21 mouse cellular contexts compared by ENCODE assay signal in genomic region chr12:83405374-83406125, GRCm38 (mm10).
DNase-seq lines count a peak whose midpoint lies in the region; ATAC-seq and TF ChIP-seq lines count a peak whose summit lies in the region.
"Had no signal": no experiment of that assay in that cellular context is flagged by ENCODE, and none has a peak within 500 bp of the region (broad histone marks: within the 10 kb centered on the region; RNA-seq: fewer than 3 reads in every experiment).

No protein-coding gene starts in this region.

- H3K9ac ChIP-seq in heart, embryonic 13.5 days = no peak overlapping the region
- H3K9ac ChIP-seq in CH12.LX (ENCODE audit: insufficient read depth, low read depth) = no peak overlapping the region
- H3K9ac ChIP-seq: embryonic facial prominence, embryonic 15.5 days; forebrain, postnatal 0 days; hindbrain, embryonic 14.5 days; limb, embryonic 15.5 days; neural tube, embryonic 15.5 days had no signal

- dilution Hi-C loops in CH12.LX (cut with MboI; ENCODE audit: extremely low pct_ligation_motif_present, extremely low pct_unique_long_range_greater_than_20kb, low sequenced_read_pairs) = no loop called here

- no peak overlapping the region for H3K4me3 ChIP-seq in heart, embryonic 13.5 days
- no peak overlapping the region for H3K4me3 ChIP-seq in CH12.LX (replicated peaks in 1 of 3; ENCODE audit: low read depth in 2 of 3, low read length in 2 of 3, poor library complexity in 1 of 3)
- H3K4me3 ChIP-seq in testis, adult 2 months (ENCODE audit: control insufficient read depth, low read depth, low read length) = no peak overlapping the region
- no peak overlapping the region for H3K4me3 ChIP-seq in limb, embryonic 10.5 days
- H3K4me3 ChIP-seq: embryonic facial prominence, embryonic 15.5 days; limb, embryonic 15.5 days; neural tube, embryonic 15.5 days had no signal

- no peak for TF ChIP-seq CTCF in CH12.LX (conservative IDR thresholded peaks at IDR 0.05 in 1 of 2, IDR thresholded peaks at IDR 0.05 in 1 of 2; ENCODE audit: low read depth in 2 of 2, low read length in 2 of 2)
- TF ChIP-seq CTCF in testis, adult 2 months (IDR thresholded peaks at IDR 0.05; ENCODE audit: control insufficient read depth, insufficient read depth, insufficient replicate concordance, low read depth, low read length) = no peak

- no peak for TF ChIP-seq POLR2A in CH12.LX (IDR thresholded peaks at IDR 0.05; ENCODE audit: low read depth, low read length)
- TF ChIP-seq POLR2A in testis, adult 2 months (IDR thresholded peaks at IDR 0.05; ENCODE audit: control insufficient read depth, low read depth, low read length) = no peak

- 0 out of 2 replicates have a peak overlapping the region, but pooled peaks have one; percentile 2 for H3K27ac ChIP-seq in heart, embryonic 13.5 days (replicated peaks)
- H3K27ac ChIP-seq in CH12.LX (ENCODE audit: insufficient read depth, low read depth) = no peak overlapping the region
- peak overlapping the region; percentile 55 for H3K27ac ChIP-seq in testis, adult 2 months (ENCODE audit: control insufficient read depth, insufficient read depth, low read depth, low read length)
- no peak overlapping the region for H3K27ac ChIP-seq in limb, embryonic 10.5 days
- H3K27ac ChIP-seq: embryonic facial prominence, embryonic 15.5 days; hindbrain, embryonic 14.5 days; limb, embryonic 15.5 days; neural tube, embryonic 15.5 days had no signal

- no peak overlapping the region for H3K4me2 ChIP-seq in heart, embryonic 13.5 days
- no peak overlapping the region for H3K4me2 ChIP-seq in CH12.LX (ENCODE audit: insufficient read depth, low read depth, poor library complexity, severe bottlenecking)
- H3K4me2 ChIP-seq: embryonic facial prominence, embryonic 15.5 days; heart, embryonic 11.5 days; hindbrain, embryonic 14.5 days; limb, embryonic 15.5 days; neural tube, embryonic 15.5 days had no signal

- ATAC-seq in heart, embryonic 13.5 days (ENCODE audit: extremely low read depth, insufficient number of reproducible peaks, low FRiP score, low TSS enrichment) = no peak
- ATAC-seq: forebrain, postnatal 0 days; midbrain, embryonic 16.5 days had no signal

- no peaks in the 10 kb centered on the region for H3K27me3 ChIP-seq in heart, embryonic 13.5 days (replicated peaks)
- H3K27me3 ChIP-seq in CH12.LX (replicated peaks) = no peaks in the 10 kb centered on the region
- no peaks in the 10 kb centered on the region for H3K27me3 ChIP-seq in testis, adult 2 months (ENCODE audit: control insufficient read depth, insufficient read depth, low read length)
- H3K27me3 ChIP-seq in limb, embryonic 10.5 days (ENCODE audit: low read depth, poor library complexity, severe bottlenecking) = no peaks in the 10 kb centered on the region
- H3K27me3 ChIP-seq: embryonic facial prominence, embryonic 15.5 days; limb, embryonic 15.5 days; neural tube, embryonic 15.5 days had no signal

- TF ChIP-seq EP300 in CH12.LX (IDR thresholded peaks at IDR 0.05; ENCODE audit: low read length) = no peak

- H3K36me3 ChIP-seq in heart, embryonic 13.5 days = no peaks in the 10 kb centered on the region
- no peaks in the 10 kb centered on the region for H3K36me3 ChIP-seq in CH12.LX (replicated peaks in 1 of 2; ENCODE audit: control insufficient read depth in 1 of 2, insufficient read depth in 1 of 2, low read length in 1 of 2)
- H3K36me3 ChIP-seq in testis, adult 2 months (ENCODE audit: control insufficient read depth, insufficient read depth, low read length) = no peaks in the 10 kb centered on the region
- H3K36me3 ChIP-seq in limb, embryonic 10.5 days = no peaks in the 10 kb centered on the region
- H3K36me3 ChIP-seq: embryonic facial prominence, embryonic 15.5 days; limb, embryonic 15.5 days; neural tube, embryonic 15.5 days had no signal

- WGBS in heart, embryonic 13.5 days = 88% methylated on average over 12 of the region's 12 CpGs
- WGBS in limb, embryonic 10.5 days = 91% methylated on average over 12 of the region's 12 CpGs

- no peak for DNase-seq in heart, postnatal 4 days
- no peak for DNase-seq in CH12.LX (ENCODE audit: extremely low read depth)
- DNase-seq in kidney, adult 9 months = peak; percentile 20
- DNase-seq in limb, embryonic 10.5 days (ENCODE audit: low spot score) = no peak
- no peak for DNase-seq in urinary bladder, postnatal 36 days (ENCODE audit: low spot score in 2 of 2)
- DNase-seq: B cell, adult 2 months; cerebellum, adult 8-10 months; forebrain, postnatal 0 days; heart, postnatal 14 days; layer of hippocampus, postnatal 36 days; lung, adult 2 months; right cerebral cortex, postnatal 25 days; thymus, postnatal 25 days had no signal

- H3K9me3 ChIP-seq in heart, embryonic 13.5 days = no peaks in the 10 kb centered on the region
- H3K9me3 ChIP-seq in CH12.LX (replicated peaks; ENCODE audit: low read length) = no peaks in the 10 kb centered on the region
- H3K9me3 ChIP-seq in limb, embryonic 10.5 days (replicated peaks) = no peaks in the 10 kb centered on the region
- H3K9me3 ChIP-seq: embryonic facial prominence, embryonic 15.5 days; limb, embryonic 15.5 days; neural tube, embryonic 15.5 days had no signal

- in situ Hi-C loops in CH12.LX (cut with MboI; ENCODE audit: low pct_ligation_motif_present, low pct_unique_long_range_greater_than_20kb, low sequenced_read_pairs) = no loop called here

- no peaks in the 10 kb centered on the region for H3K79me2 ChIP-seq in CH12.LX (replicated peaks; ENCODE audit: control insufficient read depth, extremely low read depth, insufficient read depth, poor library complexity, severe bottlenecking)

- H3K4me1 ChIP-seq in heart, embryonic 13.5 days = peaks cover 47% of the 10 kb centered on the region
- no peaks in the 10 kb centered on the region for H3K4me1 ChIP-seq in CH12.LX (ENCODE audit: control insufficient read depth in 1 of 2, insufficient read depth in 2 of 2)
- peaks cover 11% of the 10 kb centered on the region for H3K4me1 ChIP-seq in testis, adult 2 months (ENCODE audit: control insufficient read depth, insufficient read depth, low read length)
- no peaks in the 10 kb centered on the region; the same call in 1 of the 2 replicates for H3K4me1 ChIP-seq in limb, embryonic 10.5 days
- H3K4me1 ChIP-seq: embryonic facial prominence, embryonic 15.5 days; limb, embryonic 15.5 days; neural tube, embryonic 15.5 days had no signal

- TF ChIP-seq RAD21 in CH12.LX (IDR thresholded peaks at IDR 0.05; ENCODE audit: low read depth, low read length) = no peak

TF ChIP-seq in CH12.LX, 34 proteins besides CTCF, POLR2A, EP300 and RAD21:
- TF ChIP-seq BHLHE40 (IDR thresholded peaks at IDR 0.05; ENCODE audit: low read depth, low read length) = peak; percentile 21; the same call in 1 of the 2 replicates
- TF ChIP-seq MAX (IDR thresholded peaks at IDR 0.05; ENCODE audit: low read length) = no peak
TF ChIP-seq in CH12.LX: peak in this region for 1.

Comparison
In these comparisons a context has a peak if more than half of its experiments do, and no peak if none do; other contexts are left out.
1. H3K27ac ChIP-seq: peak in heart, embryonic 13.5 days (single experiment) and testis, adult 2 months (single experiment); none in CH12.LX (single experiment) and limb, embryonic 10.5 days (single experiment).